Mouse (Mus musculus) liver, postnatal 0 days (tissue): ENCODE data around the gene Eno2. TPM values are rescaled to one million over a fixed set of nuclear protein-coding genes. Genes with fewer than 3 reads are reported as not detected.

ENCODE experiments used
- ATAC-seq: fragments of 200-750 bp; cut with Nextera tagmentation; 2 replicates; pipeline ENCODE4 v1.8.0; 2017; ENCODE audit warnings: mild to moderate bottlenecking, moderate library complexity
- DNase-seq: peaks from one replicate; pipeline ENCODE4 v3.0.0-alpha.2; 2016
- H3K27ac ChIP-seq: fragments of 300-500 bp; sonication (generic); 2 replicates; pipeline ENCODE4 v1.5.1; 2014; ENCODE audit warnings: antibody characterized with exemption, moderate library complexity, mild to moderate bottlenecking, low read depth
- H3K27me3 ChIP-seq: fragments of 300-500 bp; sonication (generic); 2 replicates; pipeline ENCODE4 v1.6.1; 2014; ENCODE audit warnings: low read length, control low read depth, mixed read lengths; ENCODE audit not compliant: insufficient read depth
- H3K36me3 ChIP-seq: fragments of 300-500 bp; sonication (generic); replicated peaks from 2 replicates; pipeline ENCODE4 v1.6.1; 2014; ENCODE audit warnings: mild to moderate bottlenecking, control low read depth, low read length, moderate library complexity, mixed read lengths; ENCODE audit not compliant: insufficient read depth
- H3K4me1 ChIP-seq: fragments of 300-500 bp; sonication (generic); 2 replicates; pipeline ENCODE4 v1.6.1; 2014; ENCODE audit warnings: antibody characterized with exemption, mild to moderate bottlenecking, control low read depth; ENCODE audit not compliant: insufficient read depth
- H3K4me2 ChIP-seq: fragments of 300-500 bp; sonication (generic); 2 replicates; pipeline ENCODE4 v1.6.1; 2014; ENCODE audit warnings: low read depth, mild to moderate bottlenecking, low read length, moderate library complexity, mixed read lengths
- H3K4me3 ChIP-seq: fragments of 300-500 bp; sonication (generic); 2 replicates; pipeline ENCODE4 v1.5.1; 2014; ENCODE audit warnings: low read depth, low read length
- H3K9ac ChIP-seq: fragments of 300-500 bp; sonication (generic); replicated peaks from 2 replicates; pipeline ENCODE4 v1.6.1; 2014; ENCODE audit warnings: mild to moderate bottlenecking, moderate library complexity
- H3K9me3 ChIP-seq: fragments of 300-500 bp; sonication (generic); 2 replicates; pipeline ENCODE4 v1.6.1; 2016; ENCODE audit warnings: mild to moderate bottlenecking, control low read depth, low read length, mixed read lengths
- CTCF ChIP-seq: sonication (generic); IDR thresholded peaks from 2 replicates; pipeline ENCODE4 v1.5.1; 2016; ENCODE audit warnings: antibody characterized with exemption, low read depth
- EP300 ChIP-seq: IDR thresholded peaks from 2 replicates; pipeline ENCODE4 v1.6.1; 2016; ENCODE audit warnings: antibody characterized with exemption, low read depth, mild to moderate bottlenecking
- WGBS: fragments of 180-500 bp; shearing (Covaris S2); extraction: QIAGEN DNeasy Blood & Tissue Kit; methylation state at CpG from one replicate; pipeline ENCODE4 v1.1.7; 2014; ENCODE audit not compliant: insufficient replicate concordance; 5-methylcytosine and 5-hydroxymethylcytosine counted together
- polyA plus RNA-seq: library from polyadenylated mRNA; unstranded; fragments of >200 nt; fragmentation: Nextera tagmentation; extraction: Ambion mirVana; gene quantifications from 2 replicates; pipeline ENCODE4 v1.2.1, GENCODE M21; 2015

Eno2 gene
- polyA plus RNA-seq, 1 experiment from 2014 or later = 0.27 TPM

GRCm38 (mm10) chr6:124732476-124733370 lies 36.8 kb downstream of the Eno2 start:
- DNase-seq = peak; percentile 80
- Histone ChIP-seq H3K27ac (peak overlapping the region; percentile 77), H3K27me3 (no peaks in the 10 kb centered on the region), H3K9ac (peak overlapping the region; percentile 73), H3K4me2 (peak overlapping the region; percentile 64), H3K9me3 (no peaks in the 10 kb centered on the region), H3K36me3 (peaks cover 20% of the 10 kb centered on the region), H3K4me1 (peaks cover 14% of the 10 kb centered on the region), H3K4me3 (peak overlapping the region; percentile 56)
- TF ChIP-seq CTCF (peak; percentile 28; the same call in 1 of the 2 replicates), EP300 (no peak; the same call in 1 of the 2 replicates)
- 31% methylated on average over 19 of the region's 19 CpGs for WGBS
- ATAC-seq = peak; percentile 71

GRCm38 (mm10) chr6:124731038-124731437 lies 38.4 kb downstream of the Eno2 start:
- 78% methylated on average over 7 of the region's 7 CpGs for WGBS
- no peaks in the 10 kb centered on the region for H3K27me3 ChIP-seq
- peak overlapping the region; percentile 69; the same call in 1 of the 2 replicates for H3K27ac ChIP-seq
- no peak for DNase-seq
- peaks cover 27% of the 10 kb centered on the region for H3K36me3 ChIP-seq
- peak overlapping the region; percentile 56 for H3K4me3 ChIP-seq
- peak overlapping the region; percentile 64 for H3K4me2 ChIP-seq
- H3K9me3 ChIP-seq = no peaks in the 10 kb centered on the region
- H3K4me1 ChIP-seq = peaks cover 14% of the 10 kb centered on the region
- no peak overlapping the region for H3K9ac ChIP-seq
- no peak for ATAC-seq
- no peak for TF ChIP-seq EP300
- no peak for TF ChIP-seq CTCF

- 41% methylated on average over 8 of the region's 8 CpGs for WGBS
- no peaks in the 10 kb centered on the region for H3K27me3 ChIP-seq
- peaks cover 14% of the 10 kb centered on the region for H3K4me1 ChIP-seq
- H3K4me2 ChIP-seq = peak overlapping the region; percentile 64
- H3K9ac ChIP-seq = peak overlapping the region; percentile 44; the same call in 1 of the 2 replicates
- ATAC-seq (peak; percentile 61), DNase-seq (peak; percentile 30)
- TF ChIP-seq CTCF (no peak), EP300 (no peak)
- no peaks in the 10 kb centered on the region for H3K9me3 ChIP-seq
- peak overlapping the region; percentile 69 for H3K27ac ChIP-seq
- peaks cover 31% of the 10 kb centered on the region for H3K36me3 ChIP-seq
- H3K4me3 ChIP-seq = peak overlapping the region; percentile 22; the same call in 1 of the 2 replicates
Measured at GRCm38 (mm10) chr6:124729850-124730705, 39.4 kb downstream of the Eno2 start.

GRCm38 (mm10) chr6:124728621-124729020 lies 40.9 kb downstream of the Eno2 start:
- peaks cover 22% of the 10 kb centered on the region for H3K4me1 ChIP-seq
- H3K4me2 ChIP-seq = no peak overlapping the region
- no peaks in the 10 kb centered on the region for H3K9me3 ChIP-seq
- ATAC-seq (no peak), DNase-seq (no peak)
- H3K4me3 ChIP-seq = no peak overlapping the region
- peaks cover 38% of the 10 kb centered on the region for H3K36me3 ChIP-seq
- H3K27ac ChIP-seq = no peak overlapping the region
- no peaks in the 10 kb centered on the region for H3K27me3 ChIP-seq
- H3K9ac ChIP-seq = no peak overlapping the region
- 85% methylated on average over 10 of the region's 10 CpGs for WGBS
- TF ChIP-seq CTCF = no peak
- TF ChIP-seq EP300 = no peak

- WGBS = 60% methylated on average over 10 of the region's 10 CpGs
- no peak for DNase-seq
- H3K4me2 ChIP-seq = peak overlapping the region; percentile 35; the same call in 1 of the 2 replicates
- no peak for ATAC-seq
- H3K36me3 ChIP-seq = peaks cover 36% of the 10 kb centered on the region
- no peaks in the 10 kb centered on the region for H3K9me3 ChIP-seq
- H3K27me3 ChIP-seq = no peaks in the 10 kb centered on the region
- H3K4me1 ChIP-seq = peaks cover 41% of the 10 kb centered on the region
- H3K4me3 ChIP-seq = no peak overlapping the region
- H3K9ac ChIP-seq = no peak overlapping the region
- no peak for TF ChIP-seq CTCF
- TF ChIP-seq EP300 = no peak
- peak overlapping the region; percentile 60 for H3K27ac ChIP-seq
Measured at GRCm38 (mm10) chr6:124724472-124724871, 45.0 kb downstream of the Eno2 start.
